Mouse (Mus musculus) myocyte (in vitro differentiated cells): ENCODE data around the gene Trp53i13. TPM values are rescaled to one million over a fixed set of nuclear protein-coding genes. Genes with fewer than 3 reads are reported as not detected.

Source experiments
- H3K27me3 ChIP-seq: one replicate; pipeline ENCODE4 v1.6.1; 2011; ENCODE audit not compliant: control insufficient read depth, insufficient read depth, insufficient read length
- H3K36me3 ChIP-seq: one replicate; pipeline ENCODE4 v1.6.1; 2011; ENCODE audit not compliant: control insufficient read depth, insufficient read depth
- H3K4me2 ChIP-seq: one replicate; pipeline ENCODE4 v1.6.1; 2011; ENCODE audit warnings: low read depth, control low read depth
- H3K4me3 ChIP-seq: one replicate; pipeline ENCODE4 v1.5.1; 2011; ENCODE audit warnings: mild to moderate bottlenecking, control low read depth, moderate library complexity
- H3K79me2 ChIP-seq: one replicate; pipeline ENCODE4 v1.6.1; 2011; ENCODE audit not compliant: control insufficient read depth, insufficient read depth
- H3ac ChIP-seq: one replicate; pipeline ENCODE4 v1.6.1; 2011; ENCODE audit not compliant: control insufficient read depth, insufficient read length
- CEBPB ChIP-seq: IDR thresholded peaks from 2 replicates; pipeline ENCODE4 v1.6.1; 2011; ENCODE audit warnings: mild to moderate bottlenecking, moderate library complexity; ENCODE audit not compliant: poor library complexity, insufficient read depth, severe bottlenecking
- E2F4 ChIP-seq: IDR thresholded peaks from one replicate; pipeline ENCODE4 v1.6.1; 2011; ENCODE audit warnings: mild to moderate bottlenecking, control low read depth, moderate library complexity; ENCODE audit not compliant: insufficient read depth
- MAX ChIP-seq: IDR thresholded peaks from one replicate; pipeline ENCODE4 v1.6.1; 2011; ENCODE audit warnings: low read depth, mild to moderate bottlenecking, control low read depth
- MYOD1 ChIP-seq, 3 experiments: IDR thresholded peaks; one replicate each; pipeline ENCODE4 v1.6.1; 2011; ENCODE audit warnings: control low read depth in 2 of 3, low read depth in 2 of 3, mild to moderate bottlenecking in 2 of 3, moderate library complexity in 1 of 3; ENCODE audit not compliant: insufficient read length in 2 of 3, control insufficient read depth in 1 of 3
- MYOG ChIP-seq, 3 experiments: IDR thresholded peaks; one replicate each; pipeline ENCODE4 v1.6.1; 2011; ENCODE audit warnings: control low read depth in 2 of 3, low read depth in 2 of 3, mild to moderate bottlenecking in 2 of 3; ENCODE audit not compliant: insufficient read length in 2 of 3, control insufficient read depth in 1 of 3, insufficient read depth in 1 of 3
- POLR2A ChIP-seq: IDR thresholded peaks from one replicate; pipeline ENCODE4 v1.6.1; 2011; ENCODE audit warnings: low read depth, mild to moderate bottlenecking, control low read depth, moderate library complexity; ENCODE audit not compliant: insufficient read length
- POLR2AphosphoS2 ChIP-seq: IDR thresholded peaks from one replicate; pipeline ENCODE4 v1.6.1; 2011; ENCODE audit warnings: low read depth, control low read depth; ENCODE audit not compliant: insufficient read length
- REST ChIP-seq: IDR thresholded peaks from one replicate; pipeline ENCODE4 v1.6.1; 2011; ENCODE audit warnings: mild to moderate bottlenecking, control low read depth, moderate library complexity; ENCODE audit not compliant: insufficient read depth, insufficient read length
- SRF ChIP-seq: IDR thresholded peaks from one replicate; pipeline ENCODE4 v1.6.1; 2011; ENCODE audit warnings: low read depth; ENCODE audit not compliant: control insufficient read depth, insufficient read length
- TCF12 ChIP-seq: IDR thresholded peaks from one replicate; pipeline ENCODE4 v1.6.1; 2011; ENCODE audit warnings: mild to moderate bottlenecking, control low read depth; ENCODE audit not compliant: poor library complexity, insufficient read depth, severe bottlenecking
- TCF3 ChIP-seq: IDR thresholded peaks from one replicate; pipeline ENCODE4 v1.6.1; 2011; ENCODE audit warnings: low read depth, control low read depth; ENCODE audit not compliant: insufficient read length
- USF1 ChIP-seq: IDR thresholded peaks from one replicate; pipeline ENCODE4 v1.6.1; 2011; ENCODE audit warnings: low read depth, mild to moderate bottlenecking, control low read depth, moderate library complexity
- polyA plus RNA-seq: library from polyadenylated mRNA; unstranded; fragments of >200 nt; fragmentation: generic; extraction: Trizol; gene quantifications from one replicate; pipeline ENCODE4 v1.2.1, GENCODE M21; 2012; ENCODE audit warnings: missing spikeins

Trp53i13 gene
- polyA plus RNA-seq, 1 experiment = 23.7 TPM

DNA sequence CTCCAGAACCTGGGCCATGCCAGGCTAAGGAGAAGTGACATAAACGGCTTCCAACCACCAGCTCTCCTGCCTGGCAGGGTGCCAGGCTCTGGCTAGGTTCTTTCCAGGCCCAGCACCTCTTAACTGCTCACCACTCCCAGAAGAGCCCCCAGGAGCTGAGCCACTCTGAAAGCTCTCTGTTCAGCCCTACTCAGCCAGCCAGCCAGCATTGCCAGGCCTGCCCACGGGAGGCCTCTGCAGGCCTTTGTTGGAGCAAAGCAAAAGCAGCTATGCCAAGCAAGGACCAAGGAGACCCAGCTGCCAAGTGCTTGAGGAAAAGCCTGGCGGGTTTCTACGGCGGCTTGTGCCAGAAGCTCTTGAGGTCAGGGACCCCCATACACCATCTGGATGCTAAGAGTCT, 29.0 kb downstream of the Trp53i13 start:
- Histone ChIP-seq H3ac (no peak overlapping the region), H3K4me3 (no peak overlapping the region), H3K36me3 (no peaks in the 10 kb centered on the region), H3K27me3 (no peaks in the 10 kb centered on the region), H3K79me2 (peaks cover 67% of the 10 kb centered on the region), H3K4me2 (no peak overlapping the region)
- TF ChIP-seq TCF3 (no peak), POLR2AphosphoS2 (no peak), MYOG (IDR thresholded peaks at IDR 0.05; ENCODE audit: control insufficient read depth in 1 of 3, insufficient read depth in 1 of 3, insufficient read length in 2 of 3, low read depth in 2 of 3) (no peak), MAX (no peak), USF1 (no peak), MYOD1 (IDR thresholded peaks at IDR 0.05; ENCODE audit: control insufficient read depth in 1 of 3, insufficient read length in 2 of 3, low read depth in 2 of 3) (no peak), E2F4 (no peak), CEBPB (no peak), POLR2A (no peak)

DNA sequence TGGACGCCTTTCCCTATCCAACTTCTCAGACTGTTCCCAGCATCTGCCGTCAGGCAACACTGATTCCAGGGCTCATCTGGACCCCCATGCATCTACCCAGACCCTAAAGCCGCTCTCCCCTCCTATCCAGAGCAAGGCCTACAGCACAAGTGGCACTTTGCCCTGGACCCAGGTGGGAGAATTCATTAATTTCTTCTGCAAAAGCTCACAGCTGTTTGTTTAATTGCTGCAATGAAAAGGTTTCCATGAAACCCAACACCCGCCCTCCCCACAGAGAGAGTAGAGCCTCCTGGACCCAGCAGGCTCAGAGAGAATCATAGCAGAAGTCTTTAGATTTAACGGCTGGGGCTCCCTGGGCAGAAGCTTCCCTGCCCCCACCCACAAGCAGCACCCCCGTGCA, 30.6 kb downstream of the Trp53i13 start:
- Histone ChIP-seq H3K4me3 (no peak overlapping the region), H3K4me2 (no peak overlapping the region), H3K36me3 (no peaks in the 10 kb centered on the region), H3K27me3 (no peaks in the 10 kb centered on the region), H3K79me2 (peaks cover 82% of the 10 kb centered on the region), H3ac (no peak overlapping the region)
- TF ChIP-seq MAX (no peak), TCF3 (no peak), CEBPB (no peak), TCF12 (no peak), REST (no peak), MYOG (IDR thresholded peaks at IDR 0.05; ENCODE audit: control insufficient read depth in 1 of 3, insufficient read depth in 1 of 3, insufficient read length in 2 of 3, low read depth in 2 of 3) (no peak), POLR2A (no peak), E2F4 (no peak), SRF (no peak)

DNA sequence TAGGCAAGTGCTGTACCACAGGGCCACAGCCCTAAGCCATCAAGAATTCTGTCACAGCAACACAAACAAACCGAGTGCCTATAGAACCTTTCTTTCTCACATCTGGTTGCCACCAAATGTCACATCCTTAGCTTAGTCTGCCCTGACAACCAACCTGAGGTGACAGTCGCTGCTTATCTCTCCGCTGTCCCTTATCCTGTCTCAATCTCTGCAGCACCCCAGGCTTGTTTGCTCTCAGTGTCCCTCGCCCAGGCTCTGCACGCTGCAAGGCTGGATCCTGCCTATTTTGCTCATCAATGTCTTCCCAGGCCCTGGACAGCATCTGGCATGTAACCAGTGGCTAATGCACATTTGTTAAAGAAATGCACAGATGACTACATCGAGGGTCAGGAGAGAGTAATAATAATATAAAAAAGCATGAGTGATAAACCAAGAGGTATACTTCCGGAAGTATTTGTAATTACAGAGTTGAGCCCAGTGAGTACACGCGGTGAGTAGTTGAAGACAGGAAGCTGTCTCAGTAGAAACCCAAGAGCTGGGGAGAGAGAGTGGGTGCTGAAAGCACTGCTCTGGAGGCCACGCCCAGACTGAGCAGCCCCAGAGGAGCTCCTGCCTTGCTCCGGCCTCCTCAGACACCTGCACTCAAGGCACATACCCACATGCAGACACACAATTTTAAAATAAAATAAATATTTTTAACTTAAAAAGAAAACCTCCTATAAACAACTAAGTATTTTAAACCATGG, 32.1 kb downstream of the Trp53i13 start:
- Histone ChIP-seq H3K79me2 (peaks cover 84% of the 10 kb centered on the region), H3ac (no peak overlapping the region), H3K4me3 (no peak overlapping the region), H3K36me3 (no peaks in the 10 kb centered on the region), H3K4me2 (peak overlapping the region; percentile 65), H3K27me3 (no peaks in the 10 kb centered on the region)
- TF ChIP-seq REST (no peak), TCF3 (no peak), POLR2AphosphoS2 (no peak), CEBPB (no peak), TCF12 (no peak), POLR2A (no peak), USF1 (no peak), MYOD1 (IDR thresholded peaks at IDR 0.05; ENCODE audit: control insufficient read depth in 1 of 3, insufficient read length in 2 of 3, low read depth in 2 of 3) (no peak), MAX (no peak)

DNA sequence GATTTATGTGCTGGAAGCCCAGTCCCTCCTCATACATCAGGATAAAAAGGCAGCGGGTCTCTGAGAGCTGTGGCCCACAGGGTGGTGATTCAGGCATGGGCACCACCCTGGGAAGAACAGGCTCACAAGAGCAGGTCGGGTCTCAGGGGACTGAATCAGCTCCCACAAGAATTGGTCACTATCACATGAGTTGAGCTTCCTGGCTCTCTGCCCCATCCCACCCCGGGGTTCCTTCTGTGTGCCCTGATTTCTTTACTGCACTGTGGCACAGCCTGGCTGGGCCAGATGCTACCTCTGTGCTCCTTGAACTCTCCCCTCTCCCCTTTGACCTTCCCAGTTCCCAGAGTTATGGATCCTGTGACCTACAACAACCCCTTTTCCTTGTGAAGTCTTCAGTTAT, 32.7 kb downstream of the Trp53i13 start:
- no peak for TF ChIP-seq REST
- no peak for TF ChIP-seq POLR2A
- no peak for TF ChIP-seq TCF3
- H3K27me3 ChIP-seq = no peaks in the 10 kb centered on the region
- peak overlapping the region; percentile 65 for H3K4me2 ChIP-seq
- no peak overlapping the region for H3K4me3 ChIP-seq
- peaks cover 79% of the 10 kb centered on the region for H3K79me2 ChIP-seq
- no peak overlapping the region for H3ac ChIP-seq
- no peaks in the 10 kb centered on the region for H3K36me3 ChIP-seq

DNA sequence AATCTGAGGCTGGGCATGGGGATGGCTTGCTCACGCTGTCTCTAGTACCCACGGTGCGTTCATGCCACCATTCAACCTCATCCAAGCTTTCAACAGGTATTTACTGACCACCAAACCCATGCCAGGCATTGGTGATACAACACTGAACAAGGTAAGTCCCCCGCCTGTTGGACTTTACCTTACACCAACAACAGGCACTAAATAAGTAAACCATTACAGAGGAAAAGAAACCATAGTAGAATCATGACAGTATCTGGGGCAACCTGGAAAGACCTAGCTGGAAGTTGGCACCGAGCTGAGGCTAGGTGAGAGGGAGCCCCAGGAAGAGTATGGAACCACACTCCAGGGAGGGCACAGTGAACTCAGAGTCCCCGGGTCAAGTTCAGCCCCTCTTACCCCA, 38.9 kb downstream of the Trp53i13 start:
- no peak overlapping the region for H3ac ChIP-seq
- TF ChIP-seq SRF = no peak
- no peak for TF ChIP-seq TCF12
- no peak for TF ChIP-seq USF1
- TF ChIP-seq TCF3 = no peak
- TF ChIP-seq MYOD1 (IDR thresholded peaks at IDR 0.05; ENCODE audit: control insufficient read depth in 1 of 3, insufficient read length in 2 of 3, low read depth in 2 of 3) = no peak
- TF ChIP-seq POLR2AphosphoS2 = no peak
- TF ChIP-seq POLR2A = no peak
- no peak for TF ChIP-seq E2F4
- TF ChIP-seq MYOG (IDR thresholded peaks at IDR 0.05; ENCODE audit: control insufficient read depth in 1 of 3, insufficient read depth in 1 of 3, insufficient read length in 2 of 3, low read depth in 2 of 3) = no peak
- no peak for TF ChIP-seq MAX
- TF ChIP-seq REST = no peak
- TF ChIP-seq CEBPB = no peak
- peaks cover 3% of the 10 kb centered on the region for H3K36me3 ChIP-seq
- H3K4me3 ChIP-seq = no peak overlapping the region
- no peak overlapping the region for H3K4me2 ChIP-seq
- H3K79me2 ChIP-seq = peaks cover 24% of the 10 kb centered on the region
- no peaks in the 10 kb centered on the region for H3K27me3 ChIP-seq
